Mouse (Mus musculus): ENCODE measurements at regions not wholly inside any gene's neighbourhood (a gene's known extent, or its start where the extent isn't known, plus 50 kb on each side); places are given as distances from the start of the nearest gene placed in this dataset.

GRCm38 (mm10) chr11:38825172-38825753 lies 1589.5 kb upstream of the Tenm2 start:
- TF ChIP-seq CTCF (IDR thresholded peaks at IDR 0.05; ENCODE audit: control insufficient read depth, insufficient read depth, insufficient read length): no peak
- TF ChIP-seq MAX (IDR thresholded peaks at IDR 0.05): no peak
